Mouse (Mus musculus): Measurements from ENCODE around the gene Ankrd33b.

GRCm38 (mm10) chr15:31363981-31364361 lies 3.6 kb downstream of the Ankrd33b start:
- no peak for TF ChIP-seq CTCF (IDR thresholded peaks at IDR 0.05; ENCODE audit: low read depth, low read length)
- TF ChIP-seq POLR2A (IDR thresholded peaks at IDR 0.05; ENCODE audit: extremely low read depth, insufficient read depth, low read length) = no peak
